Mouse (Mus musculus): ENCODE measurements around the gene Disc1.

DNA sequence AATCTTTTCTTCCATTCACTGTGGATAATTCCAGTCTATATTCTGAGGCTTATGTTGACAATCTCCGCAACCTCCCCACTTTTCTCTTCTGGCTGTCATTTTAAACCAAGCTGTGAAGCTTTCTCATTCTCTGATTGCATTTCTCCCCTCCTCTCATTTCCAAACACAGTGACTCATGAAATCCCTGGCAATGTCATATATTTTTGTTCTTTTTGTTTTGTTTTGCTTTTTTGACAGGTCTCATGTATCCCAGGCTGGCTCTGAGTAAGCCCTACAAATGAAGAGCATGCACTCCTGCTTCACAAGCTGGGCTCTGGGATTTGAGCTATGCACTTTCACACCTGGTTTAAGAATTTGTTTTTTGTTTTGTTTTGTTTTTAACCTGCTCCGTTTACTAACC lies 225.2 kb downstream of the Disc1 start:
- TF ChIP-seq CTCF (IDR thresholded peaks at IDR 0.05; ENCODE audit: extremely low read depth, insufficient read depth, insufficient read length, insufficient replicate concordance), result no peak
- no peak for TF ChIP-seq POLR2A (IDR thresholded peaks at IDR 0.05; ENCODE audit: low read depth, low read length)
